Mouse (Mus musculus) heart, embryonic 16.5 days (tissue): ENCODE data around the gene Serp1. TPM values are rescaled to one million over a fixed set of nuclear protein-coding genes. Genes with fewer than 3 reads are reported as not detected.
A peak's percentile ranks its signal among the peaks of the same experiment; 100 is the strongest.

Experiments
- ATAC-seq: fragments of 200-750 bp; cut with Nextera tagmentation; replicated peaks from 2 replicates; pipeline ENCODE4 v1.8.0; 2017; ENCODE audit warnings: moderate number of reproducible peaks; ENCODE audit not compliant: insufficient read depth, low FRiP score; ENCODE audit errors: extremely low read depth
- H3K27ac ChIP-seq: fragments of 300-500 bp; sonication (generic); 2 replicates; pipeline ENCODE4 v1.5.1; 2014; ENCODE audit warnings: mild to moderate bottlenecking, low read length, control low read depth, moderate library complexity
- H3K27me3 ChIP-seq: fragments of 300-500 bp; sonication (generic); 2 replicates; pipeline ENCODE4 v1.6.1; 2014; ENCODE audit warnings: low read length, mixed read lengths; ENCODE audit not compliant: control insufficient read depth, insufficient read depth
- H3K36me3 ChIP-seq: fragments of 300-500 bp; sonication (generic); 2 replicates; pipeline ENCODE4 v1.6.1; 2014; ENCODE audit not compliant: control insufficient read depth, insufficient read depth
- H3K4me1 ChIP-seq: fragments of 300-500 bp; sonication (generic); 2 replicates; pipeline ENCODE4 v1.6.1; 2014; ENCODE audit warnings: low read length, mixed read lengths; ENCODE audit not compliant: control insufficient read depth, insufficient read depth
- H3K4me2 ChIP-seq: fragments of 300-500 bp; sonication (generic); 2 replicates; pipeline ENCODE4 v1.6.1; 2014; ENCODE audit warnings: low read depth, mild to moderate bottlenecking, control low read depth, low read length
- H3K4me3 ChIP-seq: fragments of 300-500 bp; sonication (generic); 2 replicates; pipeline ENCODE4 v1.5.1; 2014; ENCODE audit warnings: mild to moderate bottlenecking, control low read depth, low read length
- H3K9ac ChIP-seq: fragments of 300-500 bp; sonication (generic); 2 replicates; pipeline ENCODE4 v1.6.1; 2014; ENCODE audit warnings: low read length, control low read depth
- H3K9me3 ChIP-seq: fragments of 300-500 bp; sonication (generic); replicated peaks from 2 replicates; pipeline ENCODE4 v1.6.1; 2016; ENCODE audit warnings: low read length; ENCODE audit not compliant: control insufficient read depth
- WGBS: fragments of 180-500 bp; shearing (Covaris S2); extraction: QIAGEN DNeasy Blood & Tissue Kit; methylation state at CpG from one replicate; pipeline ENCODE4 v1.1.7; 2014; 5-methylcytosine and 5-hydroxymethylcytosine counted together
- polyA plus RNA-seq: library from polyadenylated mRNA; unstranded; fragments of >200 nt; fragmentation: Nextera tagmentation; extraction: Ambion mirVana; gene quantifications from 2 replicates; pipeline ENCODE4 v1.2.1, GENCODE M21; 2015

Gene Serp1
- polyA plus RNA-seq, 1 experiment from 2014 or later, result 98.4 TPM

DNA sequence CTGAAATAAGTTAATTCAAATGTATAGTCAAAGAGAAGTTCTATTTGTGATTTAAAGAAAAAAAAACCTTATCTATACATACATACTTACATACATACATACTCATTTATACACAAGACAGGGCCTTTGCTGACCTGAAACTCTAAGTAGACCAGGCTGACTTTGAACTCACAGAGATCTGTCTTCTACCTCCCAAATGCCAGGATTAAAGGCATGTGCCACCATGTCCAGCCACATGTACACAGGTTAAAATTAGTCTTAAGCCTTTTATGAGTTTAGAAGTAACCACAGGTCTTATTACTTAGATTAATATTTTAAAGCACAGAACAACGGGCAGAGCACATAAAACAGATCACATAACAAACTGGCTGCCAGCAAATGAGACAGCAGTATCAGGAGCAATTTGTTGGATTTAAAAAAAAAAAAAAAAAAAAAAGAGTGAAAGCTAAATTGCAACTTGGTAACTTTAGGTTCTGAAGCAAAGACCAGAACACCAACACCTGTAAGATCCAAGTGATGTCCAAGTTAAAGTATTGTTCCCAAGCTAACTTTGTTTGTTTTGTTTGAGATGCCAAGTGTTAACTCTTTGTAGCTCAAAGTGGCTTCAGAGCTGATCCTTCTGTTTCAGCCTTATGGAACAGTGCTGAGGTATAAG is 9.6 kb downstream of the Serp1 start:
- peaks cover 3% of the 10 kb centered on the region for H3K4me1 ChIP-seq
- no peaks in the 10 kb centered on the region; the same call in 1 of the 2 replicates for H3K36me3 ChIP-seq
- whole genome bisulfite sequencing, result 66% methylated on average over 1 of the region's 1 CpGs
- H3K9me3 ChIP-seq, result no peaks in the 10 kb centered on the region
- no peak overlapping the region for H3K9ac ChIP-seq
- no peak overlapping the region for H3K4me2 ChIP-seq
- H3K4me3 ChIP-seq, result no peak overlapping the region
- ATAC-seq, result no peak
- no peaks in the 10 kb centered on the region for H3K27me3 ChIP-seq
- H3K27ac ChIP-seq, result no peak overlapping the region

DNA sequence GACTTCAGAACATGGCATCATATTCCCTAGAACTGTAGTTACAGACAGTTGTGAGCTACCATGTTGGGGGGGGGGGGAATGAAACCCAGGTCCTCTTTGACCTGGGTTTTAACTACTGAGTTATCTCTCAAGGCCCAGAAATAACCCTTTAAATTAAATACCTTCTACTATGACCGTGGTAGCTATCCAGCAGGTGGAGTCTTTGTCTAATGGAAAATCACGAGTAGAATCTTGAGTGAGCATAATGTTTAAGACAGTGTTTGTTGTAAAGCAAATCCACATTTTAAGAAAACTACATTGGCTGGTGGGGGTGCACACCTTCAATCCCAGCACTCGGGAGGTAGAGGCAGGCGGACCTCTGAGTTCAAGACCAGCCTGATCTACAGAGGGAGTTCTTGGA is 12.2 kb downstream of the Serp1 start:
- no peak for ATAC-seq
- whole genome bisulfite sequencing, result 74% methylated on average over 4 of the region's 4 CpGs
- no peaks in the 10 kb centered on the region for H3K27me3 ChIP-seq
- no peak overlapping the region for H3K9ac ChIP-seq
- no peaks in the 10 kb centered on the region for H3K36me3 ChIP-seq
- H3K9me3 ChIP-seq, result no peaks in the 10 kb centered on the region
- no peaks in the 10 kb centered on the region for H3K4me1 ChIP-seq
- H3K4me3 ChIP-seq, result no peak overlapping the region
- no peak overlapping the region for H3K27ac ChIP-seq
- H3K4me2 ChIP-seq, result no peak overlapping the region

GRCm38 (mm10) chr3:58512740-58513139 is 13.0 kb downstream of the Serp1 start:
- no peaks in the 10 kb centered on the region for H3K4me1 ChIP-seq
- no peak for ATAC-seq
- WGBS, result 68% methylated on average over 3 of the region's 3 CpGs
- H3K4me2 ChIP-seq, result no peak overlapping the region
- no peaks in the 10 kb centered on the region for H3K9me3 ChIP-seq
- H3K4me3 ChIP-seq, result no peak overlapping the region
- H3K36me3 ChIP-seq, result no peaks in the 10 kb centered on the region
- no peak overlapping the region for H3K27ac ChIP-seq
- no peaks in the 10 kb centered on the region for H3K27me3 ChIP-seq
- no peak overlapping the region for H3K9ac ChIP-seq

DNA sequence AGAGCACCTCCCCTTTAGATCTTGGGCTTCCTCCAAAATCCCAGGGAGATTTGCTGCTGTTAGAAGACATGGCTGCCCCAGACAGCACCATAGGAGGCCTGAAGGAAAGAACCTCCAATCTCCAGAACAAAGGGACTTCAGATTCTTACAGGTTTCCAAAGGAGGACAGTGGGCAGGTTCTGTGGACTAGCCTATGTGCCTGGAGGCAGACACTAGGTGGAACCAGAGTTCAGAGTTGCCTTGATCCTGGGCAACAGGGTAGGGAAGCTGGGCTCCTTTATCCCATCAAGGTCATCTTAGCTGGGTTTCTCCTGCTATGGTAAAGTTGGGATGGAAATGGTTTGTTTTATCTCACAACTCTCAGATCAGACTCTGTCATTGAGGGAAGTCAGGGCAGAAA is 14.1 kb downstream of the Serp1 start:
- Histone ChIP-seq H3K27ac (no peak overlapping the region), H3K27me3 (no peaks in the 10 kb centered on the region), H3K4me2 (no peak overlapping the region), H3K36me3 (no peaks in the 10 kb centered on the region), H3K4me1 (no peaks in the 10 kb centered on the region), H3K9ac (no peak overlapping the region), H3K9me3 (no peaks in the 10 kb centered on the region), H3K4me3 (no peak overlapping the region)
- ATAC-seq, result no peak

GRCm38 (mm10) chr3:58508020-58508750 is 17.5 kb downstream of the Serp1 start:
- ATAC-seq, result no peak
- H3K36me3 ChIP-seq, result no peaks in the 10 kb centered on the region
- H3K4me2 ChIP-seq, result no peak overlapping the region
- no peaks in the 10 kb centered on the region for H3K9me3 ChIP-seq
- H3K27me3 ChIP-seq, result no peaks in the 10 kb centered on the region
- no peak overlapping the region for H3K4me3 ChIP-seq
- no peak overlapping the region for H3K9ac ChIP-seq
- 70% methylated on average over 7 of the region's 7 CpGs for WGBS
- no peaks in the 10 kb centered on the region for H3K4me1 ChIP-seq
- no peak overlapping the region for H3K27ac ChIP-seq

DNA sequence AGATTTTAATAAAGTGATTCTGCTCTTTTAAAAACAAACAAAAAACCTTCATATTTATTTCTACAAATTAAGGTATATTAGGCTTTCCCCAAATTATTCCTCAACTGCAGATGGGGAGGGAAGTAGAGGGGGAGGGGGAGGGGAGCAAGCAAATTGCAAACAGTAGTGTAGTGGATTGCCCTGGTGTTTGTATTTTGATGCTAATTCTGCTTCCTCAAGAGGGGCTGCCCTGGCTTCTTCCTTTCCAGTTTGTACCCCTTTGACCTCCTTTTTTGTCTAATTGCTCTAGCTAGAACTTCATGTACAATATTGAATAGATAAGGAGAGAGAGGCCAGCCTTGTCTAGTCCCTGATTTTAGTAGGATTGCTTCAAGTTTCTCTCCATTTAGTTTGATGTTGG is 21.0 kb downstream of the Serp1 start:
- no peak for ATAC-seq
- Histone ChIP-seq H3K9ac (no peak overlapping the region), H3K27me3 (no peaks in the 10 kb centered on the region), H3K36me3 (no peaks in the 10 kb centered on the region), H3K4me2 (no peak overlapping the region), H3K27ac (no peak overlapping the region), H3K4me3 (no peak overlapping the region), H3K4me1 (no peaks in the 10 kb centered on the region), H3K9me3 (no peaks in the 10 kb centered on the region)

- Histone ChIP-seq H3K4me2 (no peak overlapping the region), H3K27me3 (no peaks in the 10 kb centered on the region), H3K36me3 (no peaks in the 10 kb centered on the region), H3K9me3 (no peaks in the 10 kb centered on the region), H3K27ac (no peak overlapping the region), H3K9ac (no peak overlapping the region), H3K4me1 (no peaks in the 10 kb centered on the region), H3K4me3 (no peak overlapping the region)
- ATAC-seq, result no peak
- 62% methylated on average over 3 of the region's 3 CpGs for WGBS
Measured at GRCm38 (mm10) chr3:58503720-58504333, 21.9 kb downstream of the Serp1 start.

GRCm38 (mm10) chr3:58501961-58502360 is 23.7 kb downstream of the Serp1 start:
- Histone ChIP-seq H3K9me3 (no peaks in the 10 kb centered on the region), H3K4me1 (no peaks in the 10 kb centered on the region), H3K36me3 (no peaks in the 10 kb centered on the region), H3K4me2 (no peak overlapping the region), H3K27me3 (no peaks in the 10 kb centered on the region), H3K9ac (no peak overlapping the region), H3K4me3 (no peak overlapping the region), H3K27ac (no peak overlapping the region)
- ATAC-seq, result peak; percentile 32; the same call in 1 of the 2 replicates
- WGBS, result 28% methylated on average over 2 of the region's 2 CpGs

GRCm38 (mm10) chr3:58493621-58494020 is 32.1 kb downstream of the Serp1 start:
- 77% methylated on average over 4 of the region's 4 CpGs for WGBS
- Histone ChIP-seq H3K27me3 (no peaks in the 10 kb centered on the region), H3K27ac (no peak overlapping the region), H3K4me3 (no peak overlapping the region), H3K9me3 (no peaks in the 10 kb centered on the region), H3K9ac (no peak overlapping the region), H3K4me1 (no peaks in the 10 kb centered on the region), H3K36me3 (no peaks in the 10 kb centered on the region), H3K4me2 (no peak overlapping the region)
- ATAC-seq, result no peak
